Mouse (Mus musculus) layer of hippocampus, adult 2 months (tissue): ENCODE measurements at regions not wholly inside any gene's neighbourhood (a gene's known extent, or its start where the extent isn't known, plus 50 kb on each side); places are given as distances from the start of the nearest gene placed in this dataset.

Experiments used
- DNase-seq, 2 experiments: peaks; one replicate each; pipeline ENCODE4 v3.0.0; 2022; ENCODE audit warnings: low spot score in 2 of 2
- H3K27ac ChIP-seq: fragments of 200-600 bp; 2 replicates; pipeline ENCODE4 v1.8.1; 2022
- H3K4me3 ChIP-seq: fragments of 200-600 bp; 2 replicates; pipeline ENCODE4 v1.8.1; 2022; ENCODE audit warnings: mild to moderate bottlenecking
- CTCF ChIP-seq: fragments of 200-600 bp; conservative IDR thresholded peaks from 2 replicates; pipeline ENCODE4 v1.8.1; 2022; ENCODE audit warnings: antibody characterized with exemption, mild to moderate bottlenecking, moderate library complexity

- DNase-seq = peak; percentile 57 to 70
- TF ChIP-seq CTCF = no peak
- H3K4me3 ChIP-seq = no peak overlapping the region
- peak overlapping the region; percentile 95 for H3K27ac ChIP-seq
Observed at GRCm38 (mm10) chr2:92687702-92688101, 88.2 kb downstream of the Chst1 start.

- DNase-seq = peak; percentile 52 to 85
- H3K27ac ChIP-seq = peak overlapping the region; percentile 95
- 0 out of 2 replicates have a peak, but pooled peaks have one; percentile 14 for TF ChIP-seq CTCF
- no peak overlapping the region for H3K4me3 ChIP-seq
Observed at GRCm38 (mm10) chr2:92689203-92689602, 89.7 kb downstream of the Chst1 start.

GRCm38 (mm10) chr2:92690304-92690703, 90.8 kb downstream of the Chst1 start:
- H3K4me3 ChIP-seq = no peak overlapping the region
- no peak for TF ChIP-seq CTCF
- no peak for DNase-seq
- peak overlapping the region; percentile 95 for H3K27ac ChIP-seq

GRCm38 (mm10) chr2:92691438-92691837, 91.9 kb downstream of the Chst1 start:
- TF ChIP-seq CTCF = no peak
- H3K4me3 ChIP-seq = no peak overlapping the region
- DNase-seq = no peak
- peak overlapping the region; percentile 95 for H3K27ac ChIP-seq

- no peak overlapping the region for H3K4me3 ChIP-seq
- peak overlapping the region; percentile 95 for H3K27ac ChIP-seq
- peak; percentile 48 to 51 for DNase-seq
- peak; percentile 66 for TF ChIP-seq CTCF
Observed at GRCm38 (mm10) chr2:92692623-92693022, 93.1 kb downstream of the Chst1 start.

- no peak overlapping the region for H3K4me3 ChIP-seq
- TF ChIP-seq CTCF = no peak
- DNase-seq = no peak
- peak overlapping the region; percentile 95 for H3K27ac ChIP-seq
Observed at GRCm38 (mm10) chr2:92693024-92693423, 93.5 kb downstream of the Chst1 start.

- H3K4me3 ChIP-seq = no peak overlapping the region
- no peak for TF ChIP-seq CTCF
- peak overlapping the region; percentile 95; the same call in 1 of the 2 replicates for H3K27ac ChIP-seq
- no peak for DNase-seq
Observed at GRCm38 (mm10) chr2:92694797-92695196, 95.3 kb downstream of the Chst1 start.

- peak overlapping the region; percentile 95 for H3K27ac ChIP-seq
- no peak for TF ChIP-seq CTCF
- DNase-seq = peak; percentile 35 to 61
- H3K4me3 ChIP-seq = no peak overlapping the region
Observed at GRCm38 (mm10) chr2:92695869-92696268, 96.4 kb downstream of the Chst1 start.

- no peak overlapping the region for H3K27ac ChIP-seq
- DNase-seq = no peak
- no peak overlapping the region for H3K4me3 ChIP-seq
- TF ChIP-seq CTCF = no peak
Observed at GRCm38 (mm10) chr2:92697721-92698120, 98.2 kb downstream of the Chst1 start.

GRCm38 (mm10) chr2:92699360-92699759, 99.9 kb downstream of the Chst1 start:
- no peak for DNase-seq
- H3K27ac ChIP-seq = peak overlapping the region; percentile 53
- no peak overlapping the region for H3K4me3 ChIP-seq
- TF ChIP-seq CTCF = no peak

- Histone ChIP-seq H3K27ac (no peak overlapping the region), H3K4me3 (no peak overlapping the region)
- DNase-seq = no peak
- no peak for TF ChIP-seq CTCF
Observed at GRCm38 (mm10) chr2:92704035-92704434, 104.5 kb downstream of the Chst1 start.

- TF ChIP-seq CTCF = no peak
- peak overlapping the region; percentile 82 for H3K27ac ChIP-seq
- no peak for DNase-seq
- H3K4me3 ChIP-seq = no peak overlapping the region
Observed at GRCm38 (mm10) chr2:92709668-92710067, 110.2 kb downstream of the Chst1 start.

- H3K27ac ChIP-seq = peak overlapping the region; percentile 82
- DNase-seq = no peak
- H3K4me3 ChIP-seq = no peak overlapping the region
- TF ChIP-seq CTCF = no peak
Observed at GRCm38 (mm10) chr2:92711122-92711777, 111.7 kb downstream of the Chst1 start.

- H3K27ac ChIP-seq = peak overlapping the region; percentile 64
- no peak for TF ChIP-seq CTCF
- H3K4me3 ChIP-seq = no peak overlapping the region
- peak in 1 of 2 experiments; percentile 54 for DNase-seq
Observed at GRCm38 (mm10) chr2:92712266-92713144, 113.0 kb downstream of the Chst1 start.
